Mouse (Mus musculus): ENCODE results near the gene Thsd7a.

Thsd7a gene

GRCm38 (mm10) chr6:12649633-12650032, 99.6 kb downstream of the Thsd7a start:
- DNase-seq: no peak

GRCm38 (mm10) chr6:12628637-12629246, 120.5 kb downstream of the Thsd7a start:
- DNase-seq: no peak

GRCm38 (mm10) chr6:12606638-12607246, 142.5 kb downstream of the Thsd7a start:
- DNase-seq: peak in 1 of 2 experiments; percentile 28

GRCm38 (mm10) chr6:12602927-12603326, 146.3 kb downstream of the Thsd7a start:
- DNase-seq: no peak

- DNase-seq: no peak
These were observed 147.0 kb downstream of the Thsd7a start for GRCm38 (mm10) chr6:12602161-12602560.

- DNase-seq: no peak
These were observed 164.8 kb downstream of the Thsd7a start for GRCm38 (mm10) chr6:12584456-12584855.

GRCm38 (mm10) chr6:12581143-12581542, 168.1 kb downstream of the Thsd7a start:
- no peak for DNase-seq

- DNase-seq: no peak
These were observed 173.5 kb downstream of the Thsd7a start for GRCm38 (mm10) chr6:12575619-12576216.

GRCm38 (mm10) chr6:12572202-12572601, 177.0 kb downstream of the Thsd7a start:
- DNase-seq: no peak

GRCm38 (mm10) chr6:12565136-12565535, 184.1 kb downstream of the Thsd7a start:
- DNase-seq: no peak

GRCm38 (mm10) chr6:12562336-12562735, 186.9 kb downstream of the Thsd7a start:
- DNase-seq: no peak

- DNase-seq: no peak
These were observed 188.7 kb downstream of the Thsd7a start for GRCm38 (mm10) chr6:12560500-12560899.

- DNase-seq: peak; percentile 19 to 42
These were observed 193.8 kb downstream of the Thsd7a start for GRCm38 (mm10) chr6:12555114-12556099.

GRCm38 (mm10) chr6:12551176-12551575, 198.0 kb downstream of the Thsd7a start:
- DNase-seq: no peak

GRCm38 (mm10) chr6:12550054-12550655, 199.1 kb downstream of the Thsd7a start:
- peak; percentile 11 to 56 for DNase-seq

- peak; percentile 4 to 55 for DNase-seq
These were observed 205.1 kb downstream of the Thsd7a start for GRCm38 (mm10) chr6:12544096-12544495.

GRCm38 (mm10) chr6:12542496-12542895, 206.7 kb downstream of the Thsd7a start:
- no peak for DNase-seq

GRCm38 (mm10) chr6:12519121-12519520, 230.1 kb downstream of the Thsd7a start:
- DNase-seq: no peak

GRCm38 (mm10) chr6:12518283-12518903, 230.8 kb downstream of the Thsd7a start:
- DNase-seq: no peak

GRCm38 (mm10) chr6:12517726-12518125, 231.5 kb downstream of the Thsd7a start:
- DNase-seq: no peak

GRCm38 (mm10) chr6:12506877-12507276, 242.3 kb downstream of the Thsd7a start:
- DNase-seq: no peak

- peak in 1 of 2 experiments; percentile 30 for DNase-seq
These were observed 245.3 kb downstream of the Thsd7a start for GRCm38 (mm10) chr6:12503867-12504266.
